Mouse (Mus musculus): ENCODE data around the gene Faf1. TPM values are rescaled to one million over a fixed set of nuclear protein-coding genes. Genes with fewer than 3 reads are reported as not detected.

Faf1 gene
- polyA plus RNA-seq, 1 experiment, result 88.3 TPM

DNA sequence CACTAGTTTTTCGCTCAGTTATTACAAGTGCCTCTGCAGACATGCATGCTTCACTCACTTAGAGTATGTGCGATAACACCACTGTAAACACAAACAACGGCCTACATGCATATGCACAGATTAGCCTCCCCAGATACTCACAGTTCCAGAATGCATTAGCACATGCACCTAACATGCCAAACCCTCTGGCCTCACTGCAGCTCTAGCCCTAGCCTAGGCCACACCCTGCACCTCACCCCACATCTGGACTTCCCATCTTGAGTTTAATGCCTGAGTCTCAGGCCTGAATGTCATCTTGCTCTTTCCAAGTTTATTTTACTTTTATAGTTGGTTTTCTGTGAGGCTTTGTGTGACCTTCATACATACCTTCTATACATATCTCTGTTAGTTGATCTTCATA, 272.9 kb downstream of the Faf1 start:
- Histone ChIP-seq H3K9me3 (replicated peaks; ENCODE audit: control insufficient read depth, insufficient read depth, low read length, poor library complexity, severe bottlenecking) (no peaks in the 10 kb centered on the region), H3K4me1 (ENCODE audit: control insufficient read depth, insufficient read depth, low read length) (no peaks in the 10 kb centered on the region), H3K4me3 (ENCODE audit: low read depth, low read length) (no peak overlapping the region), H3K27me3 (ENCODE audit: control insufficient read depth, insufficient read depth, low read length, poor library complexity, severe bottlenecking) (no peaks in the 10 kb centered on the region), H3K27ac (ENCODE audit: insufficient read depth, low read length) (no peak overlapping the region), H3K36me3 (ENCODE audit: control insufficient read depth, insufficient read depth, low read length, poor library complexity, severe bottlenecking) (no peaks in the 10 kb centered on the region), H3K9ac (ENCODE audit: low read depth, poor library complexity, severe bottlenecking) (no peak overlapping the region)
- no peak for TF ChIP-seq CTCF (IDR thresholded peaks at IDR 0.05; ENCODE audit: low read depth, low read length)
- no peak for TF ChIP-seq POLR2A (IDR thresholded peaks at IDR 0.05; ENCODE audit: insufficient read depth, low read length)
- no peak for TF ChIP-seq EP300 (IDR thresholded peaks at IDR 0.05; ENCODE audit: insufficient read depth, low read depth, low read length)

GRCm38 (mm10) chr4:109953509-109953908, 277.1 kb downstream of the Faf1 start:
- H3K27ac ChIP-seq (ENCODE audit: insufficient read depth, low read length), result no peak overlapping the region
- no peak for TF ChIP-seq EP300 (IDR thresholded peaks at IDR 0.05; ENCODE audit: insufficient read depth, low read depth, low read length)
- TF ChIP-seq CTCF (IDR thresholded peaks at IDR 0.05; ENCODE audit: low read depth, low read length), result no peak
- no peak for TF ChIP-seq POLR2A (IDR thresholded peaks at IDR 0.05; ENCODE audit: insufficient read depth, low read length)
- H3K9ac ChIP-seq (ENCODE audit: low read depth, poor library complexity, severe bottlenecking), result no peak overlapping the region

GRCm38 (mm10) chr4:109960201-109960935, 284.0 kb downstream of the Faf1 start:
- no peaks in the 10 kb centered on the region for H3K4me1 ChIP-seq (ENCODE audit: control insufficient read depth, insufficient read depth, low read length)
- H3K9me3 ChIP-seq (replicated peaks; ENCODE audit: control insufficient read depth, insufficient read depth, low read length, poor library complexity, severe bottlenecking), result no peaks in the 10 kb centered on the region
- H3K36me3 ChIP-seq (ENCODE audit: control insufficient read depth, insufficient read depth, low read length, poor library complexity, severe bottlenecking), result 0 out of 2 replicates have a peak, but pooled peaks cover 7% of the 10 kb centered on the region
- H3K4me3 ChIP-seq (ENCODE audit: low read depth, low read length), result no peak overlapping the region
- H3K27me3 ChIP-seq (ENCODE audit: control insufficient read depth, insufficient read depth, low read length, poor library complexity, severe bottlenecking), result no peaks in the 10 kb centered on the region
- no peak overlapping the region for H3K27ac ChIP-seq (ENCODE audit: insufficient read depth, low read length)
- H3K9ac ChIP-seq (ENCODE audit: low read depth, poor library complexity, severe bottlenecking), result no peak overlapping the region
- TF ChIP-seq POLR2A (IDR thresholded peaks at IDR 0.05; ENCODE audit: insufficient read depth, low read length) (no peak), EP300 (IDR thresholded peaks at IDR 0.05; ENCODE audit: insufficient read depth, low read depth, low read length) (no peak), CTCF (IDR thresholded peaks at IDR 0.05; ENCODE audit: low read depth, low read length) (no peak)

More at GRCm38 (mm10) chr4:109953509-109953908, 277.1 kb downstream of the Faf1 start:
- Histone ChIP-seq H3K36me3 (ENCODE audit: control insufficient read depth, insufficient read depth, low read length, poor library complexity, severe bottlenecking) (no peaks in the 10 kb centered on the region), H3K4me3 (ENCODE audit: low read depth, low read length) (no peak overlapping the region), H3K27me3 (ENCODE audit: control insufficient read depth, insufficient read depth, low read length, poor library complexity, severe bottlenecking) (no peaks in the 10 kb centered on the region), H3K4me1 (ENCODE audit: control insufficient read depth, insufficient read depth, low read length) (no peaks in the 10 kb centered on the region), H3K9me3 (replicated peaks; ENCODE audit: control insufficient read depth, insufficient read depth, low read length, poor library complexity, severe bottlenecking) (no peaks in the 10 kb centered on the region)

DNA sequence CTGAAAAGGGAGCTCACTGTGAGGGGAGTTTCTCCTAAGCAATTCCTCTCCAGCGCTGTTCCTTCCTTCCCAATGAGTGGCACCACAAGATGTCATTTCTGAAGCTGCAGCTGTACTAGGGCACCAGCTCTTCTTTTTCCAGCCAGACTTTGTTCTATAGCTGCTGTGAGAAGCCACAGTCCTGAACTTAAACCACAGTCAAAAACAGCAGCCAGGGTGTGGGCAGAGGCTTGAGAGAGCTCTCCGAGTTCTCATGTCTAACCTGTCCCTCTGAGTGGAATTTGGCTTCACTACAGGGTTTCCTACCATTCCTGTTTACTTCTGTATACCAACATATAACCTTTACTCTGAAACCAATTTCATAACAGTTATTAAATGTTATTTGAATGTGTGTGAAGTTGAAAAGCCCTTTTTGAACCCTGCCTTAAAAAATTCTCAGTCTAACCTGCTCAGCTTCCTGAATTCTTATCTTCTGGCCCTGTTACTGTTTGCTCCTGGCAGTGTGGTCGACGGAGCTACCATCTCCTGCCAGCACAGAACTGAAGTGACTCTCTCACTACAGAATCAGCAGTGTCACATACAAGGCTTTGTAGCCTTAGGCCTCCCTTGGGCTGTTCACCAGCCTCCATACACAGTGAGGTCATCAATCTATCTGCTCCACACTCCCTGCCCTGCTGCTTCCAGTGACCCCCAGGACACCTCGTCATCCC, 287.3 kb downstream of the Faf1 start:
- H3K9ac ChIP-seq (ENCODE audit: low read depth, poor library complexity, severe bottlenecking), result no peak overlapping the region
- H3K27me3 ChIP-seq (ENCODE audit: control insufficient read depth, insufficient read depth, low read length, poor library complexity, severe bottlenecking), result no peaks in the 10 kb centered on the region
- no peaks in the 10 kb centered on the region for H3K4me1 ChIP-seq (ENCODE audit: control insufficient read depth, insufficient read depth, low read length)
- no peak overlapping the region for H3K27ac ChIP-seq (ENCODE audit: insufficient read depth, low read length)
- no peak overlapping the region for H3K4me3 ChIP-seq (ENCODE audit: low read depth, low read length)
- TF ChIP-seq EP300 (IDR thresholded peaks at IDR 0.05; ENCODE audit: insufficient read depth, low read depth, low read length) (no peak), CTCF (IDR thresholded peaks at IDR 0.05; ENCODE audit: low read depth, low read length) (no peak), POLR2A (IDR thresholded peaks at IDR 0.05; ENCODE audit: insufficient read depth, low read length) (no peak)
- H3K9me3 ChIP-seq (replicated peaks; ENCODE audit: control insufficient read depth, insufficient read depth, low read length, poor library complexity, severe bottlenecking), result no peaks in the 10 kb centered on the region
- 0 out of 2 replicates have a peak, but pooled peaks cover 7% of the 10 kb centered on the region for H3K36me3 ChIP-seq (ENCODE audit: control insufficient read depth, insufficient read depth, low read length, poor library complexity, severe bottlenecking)

- Histone ChIP-seq H3K4me1 (ENCODE audit: control insufficient read depth, insufficient read depth, low read length) (no peaks in the 10 kb centered on the region), H3K36me3 (ENCODE audit: control insufficient read depth, insufficient read depth, low read length, poor library complexity, severe bottlenecking) (no peaks in the 10 kb centered on the region), H3K4me3 (ENCODE audit: low read depth, low read length) (no peak overlapping the region), H3K27me3 (ENCODE audit: control insufficient read depth, insufficient read depth, low read length, poor library complexity, severe bottlenecking) (0 out of 2 replicates have a peak, but pooled peaks cover 2% of the 10 kb centered on the region), H3K27ac (ENCODE audit: insufficient read depth, low read length) (no peak overlapping the region), H3K9me3 (replicated peaks; ENCODE audit: control insufficient read depth, insufficient read depth, low read length, poor library complexity, severe bottlenecking) (no peaks in the 10 kb centered on the region), H3K9ac (ENCODE audit: low read depth, poor library complexity, severe bottlenecking) (no peak overlapping the region)
- TF ChIP-seq POLR2A (IDR thresholded peaks at IDR 0.05; ENCODE audit: insufficient read depth, low read length), result no peak
These were observed 293.2 kb downstream of the Faf1 start for GRCm38 (mm10) chr4:109969561-109969960.

Data from ES-Bruce4 (cell line).